Mouse (Mus musculus) gastrocnemius, adult 2 months (tissue): ENCODE results near the gene Calml3. TPM values are rescaled to one million over a fixed set of nuclear protein-coding genes. Genes with fewer than 3 reads are reported as not detected.
"Not testable (repeated sequence)": the region's sequence is repeated elsewhere in the genome, so short reads cannot be mapped to it uniquely, and the experiment has no call there.

ENCODE experiments used
- DNase-seq: peaks from one replicate; pipeline ENCODE4 v3.0.0; 2022
- H3K27ac ChIP-seq: fragments of 200-600 bp; 2 replicates; pipeline ENCODE4 v1.8.1; 2022; ENCODE audit warnings: mild to moderate bottlenecking
- H3K4me3 ChIP-seq: fragments of 200-600 bp; 2 replicates; pipeline ENCODE4 v1.8.1; 2022; ENCODE audit warnings: mild to moderate bottlenecking, moderate library complexity
- CTCF ChIP-seq: fragments of 200-600 bp; IDR thresholded peaks from 2 replicates; pipeline ENCODE4 v1.8.1; 2022; ENCODE audit warnings: antibody characterized with exemption, mild to moderate bottlenecking, moderate library complexity
- intact Hi-C: fragments of 180-260 bp; cut with DNase I; formaldehyde crosslinking; loops from one replicate; pipeline ENCODE4 v1.15.1; 2025
- long read RNA-seq, 2 experiments: library from polyadenylated mRNA; stranded (forward); transcript quantifications; one replicate each; pipeline ENCODE4 v2.0.0; 2021
- total RNA-seq, 2 experiments: library from RNA; stranded (reverse); gene quantifications; 2 replicates each; pipeline ENCODE4 v1.2.3; 2021

Calml3 gene
- total RNA-seq, result not detected
- long read RNA-seq, experiment 1, result 0 reads
- long read RNA-seq, experiment 2, result 0 reads

- DNase-seq, result no peak
- no peak within 1 kb of the TSS for H3K27ac ChIP-seq
- intact Hi-C loops, result no loop called here
- H3K4me3 ChIP-seq, result no peak within 1 kb of the TSS
- TF ChIP-seq CTCF, result no peak
These were observed at the start of gene Calml3 for GRCm38 (mm10) chr13:3804186-3804585. TSS of gene Calml3 (minus strand) at chr13:3804316.

- no peak overlapping the region for H3K27ac ChIP-seq
- intact Hi-C loops, result no loop called here
- TF ChIP-seq CTCF, result no peak
- no peak overlapping the region for H3K4me3 ChIP-seq
- no peak for DNase-seq
These were observed 46.2 kb upstream of the Calml3 start for GRCm38 (mm10) chr13:3850330-3850729.

- intact Hi-C loops, H3K27ac ChIP-seq, H3K4me3 ChIP-seq, DNase-seq: not testable (repeated sequence)
These were observed 36.5 kb upstream of the Calml3 start for GRCm38 (mm10) chr13:3840662-3841061.

GRCm38 (mm10) chr13:3837312-3837807, 33.2 kb upstream of the Calml3 start, which contains the start of gene Calm4:
TSS of gene Calm4 (plus strand) at chr13:3837757.
- intact Hi-C loops, DNase-seq, H3K27ac ChIP-seq, H3K4me3 ChIP-seq: not testable (repeated sequence)

- H3K4me3 ChIP-seq, DNase-seq, intact Hi-C loops: not testable (repeated sequence)
These were observed 29.5 kb upstream of the Calml3 start for GRCm38 (mm10) chr13:3833644-3834043.

GRCm38 (mm10) chr13:3832450-3832849, 28.3 kb upstream of the Calml3 start:
- intact Hi-C loops, result no loop called here
- DNase-seq, result no peak
- TF ChIP-seq CTCF, result no peak
- Histone ChIP-seq H3K27ac (no peak overlapping the region), H3K4me3 (no peak overlapping the region)

More at GRCm38 (mm10) chr13:3833644-3834043, 29.5 kb upstream of the Calml3 start:
- H3K27ac ChIP-seq, result not testable (repeated sequence)

GRCm38 (mm10) chr13:3831994-3832393, 27.9 kb upstream of the Calml3 start:
- intact Hi-C loops, result no loop called here
- no peak for DNase-seq
- no peak overlapping the region for H3K27ac ChIP-seq
- TF ChIP-seq CTCF, result no peak
- no peak overlapping the region for H3K4me3 ChIP-seq

GRCm38 (mm10) chr13:3831546-3831945, 27.4 kb upstream of the Calml3 start:
- H3K4me3 ChIP-seq, result no peak overlapping the region
- intact Hi-C loops, result no loop called here
- no peak for TF ChIP-seq CTCF
- H3K27ac ChIP-seq, result no peak overlapping the region
- no peak for DNase-seq

GRCm38 (mm10) chr13:3825726-3826125, 21.6 kb upstream of the Calml3 start:
- Histone ChIP-seq H3K4me3 (no peak overlapping the region), H3K27ac (no peak overlapping the region)
- DNase-seq, result no peak
- TF ChIP-seq CTCF, result no peak
- intact Hi-C loops, result no loop called here

GRCm38 (mm10) chr13:3822105-3822504, 18.0 kb upstream of the Calml3 start:
- DNase-seq, result no peak
- intact Hi-C loops, result no loop called here
- no peak overlapping the region for H3K4me3 ChIP-seq
- TF ChIP-seq CTCF, result no peak
- H3K27ac ChIP-seq, result no peak overlapping the region

- H3K27ac ChIP-seq, result no peak overlapping the region
- H3K4me3 ChIP-seq, result no peak overlapping the region
- no peak for TF ChIP-seq CTCF
- intact Hi-C loops, result no loop called here
- no peak for DNase-seq
These were observed 14.6 kb upstream of the Calml3 start for GRCm38 (mm10) chr13:3818740-3819076.

GRCm38 (mm10) chr13:3818012-3818739, 14.1 kb upstream of the Calml3 start:
- TF ChIP-seq CTCF, result no peak
- H3K27ac ChIP-seq, result no peak overlapping the region
- intact Hi-C loops, result no loop called here
- no peak for DNase-seq
- no peak overlapping the region for H3K4me3 ChIP-seq

- no peak overlapping the region for H3K4me3 ChIP-seq
- H3K27ac ChIP-seq, result no peak overlapping the region
- TF ChIP-seq CTCF, result no peak
- DNase-seq, result no peak
- intact Hi-C loops, result no loop called here
These were observed 3.2 kb upstream of the Calml3 start for GRCm38 (mm10) chr13:3807131-3807827.

- no peak overlapping the region for H3K4me3 ChIP-seq
- no peak for TF ChIP-seq CTCF
- H3K27ac ChIP-seq, result no peak overlapping the region
- DNase-seq, result no peak
- intact Hi-C loops, result no loop called here
These were observed 1.5 kb upstream of the Calml3 start for GRCm38 (mm10) chr13:3805638-3806037.
